Mouse (Mus musculus): ENCODE measurements around the gene Adh7. TPM values are rescaled to one million over a fixed set of nuclear protein-coding genes. Genes with fewer than 3 reads are reported as not detected.

Gene Adh7
- total RNA-seq (2017) = not detected in 3 replicates

DNA sequence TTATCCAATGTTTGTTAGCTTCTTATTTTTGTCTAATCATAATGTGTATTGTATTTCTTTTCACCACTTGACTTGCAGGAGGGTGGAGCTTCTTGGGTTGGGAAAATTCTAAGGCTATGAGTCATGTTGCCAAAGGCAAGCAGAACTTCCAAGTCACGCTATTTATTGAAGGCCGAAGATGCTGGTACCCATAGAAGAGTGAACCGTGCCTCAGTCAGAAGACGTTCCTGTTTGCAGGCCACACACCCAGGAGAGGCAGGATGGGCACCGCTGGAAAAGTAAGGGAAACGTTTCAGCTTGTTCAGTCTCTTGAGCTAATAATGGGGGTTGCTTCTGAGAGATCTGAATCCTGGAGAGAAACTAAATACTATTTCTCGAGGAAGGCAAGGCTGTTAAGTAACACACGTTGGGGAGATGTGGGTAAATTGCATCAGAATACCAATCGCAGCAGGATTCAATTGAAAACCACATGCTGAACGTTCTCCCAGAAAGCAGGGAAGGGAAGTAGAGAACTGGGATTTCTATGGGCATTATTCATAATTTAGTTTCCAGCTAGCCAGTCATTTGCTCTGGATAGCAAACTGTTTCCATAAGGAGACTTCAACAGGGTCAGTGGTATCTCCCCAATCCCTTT lies at the start of gene Adh7:
Gene Adh7, plus strand, starts transcription at position 130 of the 634 bp plus-strand sequence.
- no peak for ATAC-seq (replicated peaks; ENCODE audit: insufficient number of reproducible peaks, low FRiP score, low TSS enrichment, poor library complexity, severe bottlenecking)

DNA sequence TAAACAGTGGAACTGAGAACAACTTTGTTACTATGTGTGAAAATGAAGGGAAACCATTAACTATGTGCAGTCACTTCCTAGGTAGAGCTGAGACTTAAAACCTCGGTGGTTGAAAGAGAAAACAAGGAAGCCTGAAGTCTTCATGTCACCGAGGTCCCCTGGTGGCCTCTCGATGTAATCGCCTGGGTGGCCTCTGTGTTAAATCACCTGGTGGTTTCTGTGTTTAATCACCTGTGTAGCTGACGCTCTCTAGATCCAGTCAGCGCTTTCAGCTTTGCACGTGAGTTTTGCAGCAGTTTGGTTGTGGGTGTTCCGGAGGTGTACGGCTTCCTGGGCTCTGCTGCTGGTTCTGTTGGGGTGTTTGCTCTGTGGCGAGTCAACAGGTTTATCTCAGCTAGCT lies 44.3 kb upstream of the Adh7 start:
- ATAC-seq (replicated peaks; ENCODE audit: insufficient number of reproducible peaks, low FRiP score, low TSS enrichment, poor library complexity, severe bottlenecking) = no peak

DNA sequence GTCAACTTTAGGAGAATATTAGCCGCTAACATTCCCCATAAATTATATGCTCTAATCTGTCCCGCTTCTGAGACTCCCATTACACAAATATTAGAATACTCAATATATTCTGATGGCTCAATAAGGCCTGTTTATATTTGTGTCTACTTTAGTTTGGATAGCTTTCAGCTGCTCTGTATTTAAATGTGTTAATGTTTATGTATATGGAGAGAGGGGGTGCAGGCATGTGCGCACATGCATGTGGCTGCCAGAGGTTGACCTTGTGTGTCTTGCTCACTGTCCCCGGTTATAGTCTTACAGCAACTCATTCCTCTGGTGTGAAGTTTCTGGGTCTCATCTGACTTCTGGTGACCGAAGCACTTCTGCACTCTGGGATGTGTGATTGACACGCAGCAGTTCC lies 42.0 kb upstream of the Adh7 start:
- no peak for ATAC-seq (replicated peaks; ENCODE audit: insufficient number of reproducible peaks, low FRiP score, low TSS enrichment, poor library complexity, severe bottlenecking)

DNA sequence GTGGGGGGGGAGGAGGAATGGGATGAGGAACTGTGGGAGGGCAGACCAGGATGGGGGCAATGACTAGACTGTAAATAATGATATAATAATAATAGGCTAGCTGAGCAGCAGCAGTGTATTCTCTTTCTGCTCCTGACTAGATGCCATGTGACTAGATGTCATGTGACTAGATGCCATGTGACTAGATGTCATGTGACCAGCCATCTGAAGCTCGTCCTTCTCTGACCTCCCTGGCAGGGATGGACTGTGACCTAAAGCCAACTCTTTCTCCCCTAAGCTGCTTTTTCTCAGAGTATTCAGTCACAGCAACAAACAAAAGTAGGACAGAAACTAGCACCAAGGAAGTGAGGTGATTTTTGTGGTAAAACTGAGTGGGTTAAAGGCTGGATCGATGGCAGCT lies 35.5 kb upstream of the Adh7 start:
- ATAC-seq (replicated peaks; ENCODE audit: insufficient number of reproducible peaks, low FRiP score, low TSS enrichment, poor library complexity, severe bottlenecking) = no peak

DNA sequence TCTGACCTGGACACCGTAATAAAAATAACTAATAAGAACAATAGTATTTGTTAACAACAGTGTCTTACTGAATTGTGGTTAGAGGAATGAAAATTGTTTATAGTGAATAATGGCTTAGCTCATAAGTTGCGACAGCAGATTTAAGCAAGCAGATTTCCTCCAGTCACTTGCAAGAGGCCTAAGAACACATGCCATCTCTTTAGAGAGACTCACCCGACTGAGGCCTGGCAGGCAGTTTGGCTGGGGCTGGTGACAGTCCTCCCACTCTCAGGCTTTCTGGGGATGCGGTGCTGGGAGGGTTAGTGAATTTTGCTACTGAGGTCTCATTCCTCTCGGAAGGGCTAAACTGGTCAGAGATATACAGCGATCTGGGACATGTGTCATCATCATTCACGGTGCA lies 34.2 kb upstream of the Adh7 start:
- ATAC-seq (replicated peaks; ENCODE audit: insufficient number of reproducible peaks, low FRiP score, low TSS enrichment, poor library complexity, severe bottlenecking) = no peak

DNA sequence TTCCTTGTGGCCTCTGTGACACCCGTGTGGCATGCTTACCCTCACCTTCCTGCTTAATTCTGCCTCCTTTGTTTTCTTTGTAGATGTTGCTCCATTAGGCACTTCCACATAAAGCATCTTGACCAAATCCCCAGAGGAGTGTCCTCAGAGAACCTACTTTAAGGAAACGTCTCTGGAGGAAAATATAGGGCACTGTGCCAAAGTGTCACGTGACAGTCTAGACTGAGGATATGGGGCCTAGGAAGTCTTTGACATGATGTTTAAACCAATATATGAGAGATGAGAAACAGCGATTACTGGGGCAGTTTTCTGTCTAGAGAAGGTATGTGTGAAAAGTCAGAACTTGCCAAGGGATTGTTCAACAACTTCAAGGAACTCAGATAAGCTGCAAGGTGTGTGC lies 32.3 kb upstream of the Adh7 start:
- ATAC-seq (replicated peaks; ENCODE audit: insufficient number of reproducible peaks, low FRiP score, low TSS enrichment, poor library complexity, severe bottlenecking) = no peak

DNA sequence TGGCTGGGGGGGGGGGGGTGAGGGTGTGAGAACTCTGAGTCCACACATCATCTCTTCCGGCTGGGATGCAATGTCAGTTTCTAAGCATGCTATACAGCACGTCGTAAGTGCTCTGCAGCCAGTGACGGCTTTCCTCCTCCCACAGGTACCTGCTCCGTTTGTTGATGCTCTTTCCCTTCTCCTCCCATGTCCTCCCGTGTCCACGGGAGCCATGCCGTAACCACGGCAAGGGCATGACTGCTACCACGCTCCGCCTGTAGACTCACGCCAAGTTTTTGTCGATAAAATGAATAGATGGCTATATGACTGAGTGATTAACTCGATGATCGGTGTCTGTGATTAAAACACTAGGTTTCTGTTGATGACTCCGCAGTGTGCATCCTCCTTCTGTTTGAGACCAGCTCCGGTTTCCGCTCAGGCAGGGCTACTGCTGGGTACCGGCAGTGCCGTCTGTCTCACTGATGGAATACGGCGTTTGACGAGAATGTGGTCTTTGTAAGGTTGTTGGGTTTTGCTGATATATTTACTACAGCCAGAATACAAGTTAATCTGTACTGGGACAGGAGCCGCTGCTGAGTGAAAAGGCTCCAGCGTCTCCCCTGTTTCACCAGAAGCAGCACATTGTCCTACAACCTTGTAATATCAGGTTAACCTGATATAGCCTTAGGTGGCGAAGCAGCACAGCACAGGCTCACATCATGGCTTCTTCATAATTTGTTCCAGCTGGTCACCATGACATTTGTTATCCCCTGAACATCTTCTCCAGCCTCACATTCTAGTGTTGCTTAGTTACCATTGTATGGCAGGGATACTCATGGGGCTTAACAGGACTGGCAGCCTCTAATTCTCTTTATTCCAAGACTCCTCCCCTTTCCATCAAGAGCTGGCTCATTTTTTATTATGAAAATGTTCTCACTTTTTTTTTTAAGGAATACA lies 31.3 kb upstream of the Adh7 start:
- 0 out of 2 replicates have a peak, but pooled peaks have one; percentile 40 for ATAC-seq (replicated peaks; ENCODE audit: insufficient number of reproducible peaks, low FRiP score, low TSS enrichment, poor library complexity, severe bottlenecking)

DNA sequence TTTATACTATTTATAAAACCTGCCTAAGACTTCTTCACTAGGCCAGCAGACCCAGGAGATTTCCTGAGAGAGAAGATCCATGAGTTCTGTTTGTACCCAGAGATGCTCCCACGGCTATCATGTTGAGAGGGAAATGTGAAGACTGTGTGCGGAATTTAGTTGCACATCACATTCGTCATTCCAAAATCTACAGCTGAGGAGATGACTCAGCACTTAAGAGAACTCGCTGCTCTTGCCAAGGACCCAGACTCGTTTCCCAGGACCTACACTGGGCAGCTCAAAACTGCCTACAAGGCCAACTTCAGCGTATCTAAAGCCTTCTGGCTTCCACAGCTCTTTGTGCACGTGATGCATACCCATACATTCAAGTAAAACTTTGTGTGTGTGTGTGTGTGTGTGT lies 25.3 kb upstream of the Adh7 start:
- ATAC-seq (replicated peaks; ENCODE audit: insufficient number of reproducible peaks, low FRiP score, low TSS enrichment, poor library complexity, severe bottlenecking) = no peak

DNA sequence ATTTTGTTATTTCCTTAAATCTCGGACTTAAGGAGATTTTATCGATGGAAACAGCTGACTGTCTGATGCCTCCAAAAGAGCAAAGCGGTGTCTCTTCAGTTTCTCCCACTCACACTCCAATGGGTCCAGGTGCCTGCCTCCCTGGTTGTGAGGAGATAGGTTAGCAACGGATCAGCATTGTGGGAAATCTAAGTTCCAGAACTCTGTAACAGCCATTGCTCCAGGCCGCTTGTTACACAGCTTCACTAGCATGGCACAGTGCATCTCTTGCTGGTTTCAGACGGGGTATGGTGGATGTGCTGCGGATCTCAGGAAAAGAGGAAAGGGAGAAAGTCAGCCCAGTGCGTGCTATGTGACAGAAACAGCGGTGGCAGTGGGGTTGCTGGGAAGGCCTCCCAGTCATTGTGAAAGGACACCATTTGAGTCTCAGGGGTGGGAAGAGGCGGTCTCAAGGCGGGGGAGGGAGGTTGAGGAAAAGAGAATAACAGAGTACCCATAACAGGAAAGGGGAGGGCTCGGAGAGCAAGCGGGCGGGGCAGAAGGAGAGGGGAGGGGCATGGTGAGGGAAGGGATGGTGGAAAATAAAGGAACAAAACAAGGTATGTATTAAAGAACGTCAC lies 23.8 kb upstream of the Adh7 start, which contains the start of gene 4930579F01Rik:
Gene 4930579F01Rik, minus strand, starts transcription at position 143 of the 620 bp plus-strand sequence.
- ATAC-seq (replicated peaks; ENCODE audit: insufficient number of reproducible peaks, low FRiP score, low TSS enrichment, poor library complexity, severe bottlenecking) = no peak

DNA sequence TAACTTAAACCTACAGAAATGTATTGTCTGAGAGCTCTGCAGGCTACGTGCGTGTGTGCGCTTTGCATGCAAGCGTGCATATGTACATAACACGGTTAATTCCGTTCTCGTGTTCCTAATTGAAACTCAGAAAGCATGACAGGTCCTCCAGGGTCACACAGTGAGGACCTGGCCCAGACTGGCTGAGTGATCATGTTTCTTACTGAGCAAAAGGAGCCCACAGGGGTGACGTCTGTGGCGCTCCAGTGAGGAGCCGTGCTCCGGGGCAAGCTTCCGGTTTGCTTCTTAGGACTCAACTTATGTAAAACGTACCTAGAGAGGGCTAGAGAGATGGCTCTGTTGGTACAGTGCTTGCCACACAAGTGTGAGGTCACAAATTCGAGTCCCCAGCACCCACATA lies 20.5 kb upstream of the Adh7 start:
- no peak for ATAC-seq (replicated peaks; ENCODE audit: insufficient number of reproducible peaks, low FRiP score, low TSS enrichment, poor library complexity, severe bottlenecking)

DNA sequence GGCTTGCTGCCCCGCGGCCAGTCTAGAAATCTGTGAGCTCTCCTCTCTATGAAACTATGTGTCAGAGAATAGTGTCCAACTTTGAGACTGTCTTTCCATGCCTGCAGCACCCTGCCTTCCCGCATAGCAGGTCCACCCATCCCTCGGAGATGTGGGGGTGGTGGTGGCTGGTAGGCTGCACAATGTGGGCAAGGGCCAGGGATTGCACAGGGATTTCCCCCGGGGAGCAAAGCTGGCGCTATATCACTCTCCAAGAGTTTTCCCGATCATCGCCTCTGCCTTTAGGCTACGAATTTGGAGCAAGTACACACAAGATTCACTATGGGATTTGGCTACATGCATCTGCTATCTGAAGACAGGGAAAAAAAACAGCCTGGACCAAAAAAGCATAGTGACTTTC lies 20.0 kb upstream of the Adh7 start:
- no peak for ATAC-seq (replicated peaks; ENCODE audit: insufficient number of reproducible peaks, low FRiP score, low TSS enrichment, poor library complexity, severe bottlenecking)

DNA sequence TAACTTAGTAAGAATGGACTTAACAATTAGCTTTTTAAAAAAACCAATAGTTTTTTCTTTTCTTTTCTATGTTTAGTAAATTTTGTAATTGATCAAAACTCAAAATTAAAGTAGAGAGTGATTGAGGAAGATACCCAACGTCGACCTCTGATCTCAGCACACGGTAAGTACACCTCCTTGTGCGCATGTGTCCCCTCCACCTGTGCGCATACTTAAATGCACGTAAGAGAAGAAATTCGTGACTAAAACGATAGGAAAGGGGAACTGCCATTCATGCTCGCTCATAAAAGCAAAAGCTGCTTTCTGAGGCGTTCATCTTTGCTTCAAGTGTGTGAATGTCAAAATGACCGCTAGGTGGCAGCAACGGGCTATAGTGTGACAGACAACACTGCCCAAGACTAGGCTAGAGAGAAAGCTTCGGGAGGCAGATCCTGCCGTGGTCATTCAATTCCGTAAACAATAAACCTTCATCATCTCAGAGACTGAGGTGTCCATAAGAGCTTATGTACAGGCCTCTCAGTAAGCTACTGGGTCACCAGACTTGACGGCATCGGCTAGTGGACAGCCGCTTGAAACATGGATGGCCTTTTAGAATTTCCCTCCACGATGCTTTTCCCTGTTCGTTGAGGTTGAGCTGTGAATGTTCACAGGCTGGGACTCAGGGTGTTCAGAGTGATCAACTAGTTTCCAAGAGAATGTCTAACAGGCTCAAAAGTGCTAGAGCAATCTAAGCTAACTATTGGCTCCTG lies 19.4 kb upstream of the Adh7 start:
- peak; percentile 40; the same call in 1 of the 2 replicates for ATAC-seq (replicated peaks; ENCODE audit: insufficient number of reproducible peaks, low FRiP score, low TSS enrichment, poor library complexity, severe bottlenecking)

DNA sequence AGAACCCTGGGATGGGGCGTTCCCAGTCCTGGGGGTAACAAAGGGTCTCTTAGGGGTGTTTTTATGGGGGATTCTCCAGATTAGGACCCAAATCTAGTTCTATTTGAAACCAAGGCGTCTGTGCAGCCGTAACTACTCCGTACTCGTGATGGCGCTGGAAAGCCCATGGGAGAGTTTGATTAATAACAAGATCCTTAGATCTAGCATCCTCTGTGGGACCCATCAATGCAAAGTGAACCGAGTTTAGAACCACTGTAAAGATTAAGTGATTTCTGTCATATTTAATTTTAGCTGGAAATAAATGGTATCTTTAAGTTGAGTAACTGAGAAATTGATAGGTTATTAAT lies 18.9 kb upstream of the Adh7 start:
- no peak for ATAC-seq (replicated peaks; ENCODE audit: insufficient number of reproducible peaks, low FRiP score, low TSS enrichment, poor library complexity, severe bottlenecking)

DNA sequence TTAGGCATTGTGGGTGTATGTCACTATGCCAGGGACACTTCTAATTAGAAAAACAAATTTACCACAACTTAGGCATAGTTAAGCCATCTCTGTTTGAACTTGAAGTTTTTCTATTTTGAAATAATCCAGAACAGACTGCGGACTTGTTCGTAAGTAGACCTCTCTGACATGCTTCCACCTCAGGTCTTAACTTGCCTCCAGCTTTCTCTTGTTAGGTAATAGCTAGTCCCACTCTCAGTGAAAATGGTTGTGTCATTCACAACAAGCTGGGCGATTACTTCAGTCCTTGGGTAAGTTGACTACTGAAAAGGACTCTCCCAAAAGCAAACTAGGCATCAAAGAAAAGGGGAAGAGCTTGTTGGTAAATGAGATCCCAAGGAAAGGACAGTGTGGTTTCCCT lies 8.7 kb upstream of the Adh7 start:
- no peak for ATAC-seq (replicated peaks; ENCODE audit: insufficient number of reproducible peaks, low FRiP score, low TSS enrichment, poor library complexity, severe bottlenecking)

DNA sequence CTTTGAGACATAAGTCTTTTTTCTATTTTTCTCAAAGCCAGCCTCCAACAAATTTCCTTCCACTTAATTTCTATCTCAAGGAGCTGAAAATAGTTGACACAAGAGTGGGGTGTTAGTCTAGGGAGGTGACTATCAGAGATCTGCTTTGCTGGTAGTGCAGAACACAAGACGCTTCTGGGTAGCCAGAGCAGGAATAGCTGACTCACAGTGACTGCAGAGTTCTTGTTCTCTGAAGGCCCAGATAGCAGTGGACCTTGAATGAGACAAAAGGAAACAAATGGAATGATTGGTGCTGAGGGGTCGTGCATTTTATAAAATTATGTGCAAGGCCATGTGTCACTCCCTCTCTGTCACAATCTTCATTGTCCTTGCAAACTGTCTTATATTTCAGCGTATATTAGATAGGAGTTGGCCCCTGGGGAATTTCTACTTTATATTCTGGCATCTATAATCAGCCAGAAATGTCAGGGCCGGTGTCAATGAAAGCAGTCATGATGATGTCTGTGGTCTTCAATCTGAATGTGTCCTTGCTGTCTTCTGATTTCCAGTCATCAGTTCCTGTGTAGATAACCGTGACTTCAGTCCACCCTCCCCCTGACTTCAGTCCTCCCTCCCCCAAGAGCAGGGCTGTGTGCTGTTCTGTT lies 7.0 kb upstream of the Adh7 start:
- no peak for ATAC-seq (replicated peaks; ENCODE audit: insufficient number of reproducible peaks, low FRiP score, low TSS enrichment, poor library complexity, severe bottlenecking)

DNA sequence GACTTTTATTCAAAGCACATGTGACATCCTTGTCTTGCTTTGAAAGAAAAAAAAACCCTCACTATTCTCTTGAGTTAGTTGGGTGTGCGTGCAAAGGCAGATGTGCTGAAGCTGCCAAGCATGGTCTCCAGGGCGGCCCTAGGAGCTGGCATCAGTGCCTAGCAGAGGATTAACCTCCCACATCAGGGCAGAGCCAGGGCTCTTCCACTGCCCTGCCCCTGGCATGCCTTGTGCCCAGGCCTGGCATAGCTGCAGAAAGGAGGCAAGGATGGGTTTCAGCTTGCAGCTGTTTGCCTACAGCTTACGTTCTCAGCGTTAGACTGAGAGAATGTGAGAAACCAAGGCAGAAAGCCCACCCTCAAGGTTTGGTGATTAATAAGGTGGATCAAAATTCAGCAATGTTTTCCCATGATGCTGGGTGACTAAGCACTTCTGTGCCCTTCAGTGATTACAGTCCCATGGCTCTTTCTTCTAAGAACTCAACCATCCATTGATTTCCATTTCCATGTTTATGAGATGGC lies 5.1 kb upstream of the Adh7 start:
- no peak for ATAC-seq (replicated peaks; ENCODE audit: insufficient number of reproducible peaks, low FRiP score, low TSS enrichment, poor library complexity, severe bottlenecking)

DNA sequence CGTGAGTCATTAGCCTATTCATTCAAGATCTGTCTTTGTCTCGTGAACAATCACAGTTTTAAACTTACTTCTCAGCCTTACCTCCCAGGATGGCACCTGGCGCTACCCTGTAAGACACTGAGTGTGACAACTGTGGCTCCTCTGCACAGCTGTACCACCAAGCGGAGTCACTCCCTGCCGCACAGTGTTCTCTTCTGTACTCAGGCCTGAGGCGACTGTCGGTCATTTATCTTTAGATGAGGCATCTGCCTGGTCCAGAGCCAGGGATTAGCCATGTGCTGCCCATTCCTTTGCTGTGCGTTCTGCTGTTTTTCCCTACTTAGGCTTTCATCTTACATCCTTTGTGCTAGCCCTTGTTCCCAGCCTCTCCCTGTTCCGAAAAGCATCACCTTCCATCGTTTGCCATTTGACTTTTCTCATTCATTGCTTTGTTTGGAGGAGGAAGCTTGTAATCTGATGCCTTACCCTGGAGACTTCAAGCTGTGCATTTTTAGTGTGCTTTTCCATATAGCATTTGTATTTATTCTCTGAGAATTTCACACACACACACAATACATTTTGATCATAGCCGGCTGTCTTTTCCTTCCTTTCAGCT lies 2.1 kb upstream of the Adh7 start:
- no peak for ATAC-seq (replicated peaks; ENCODE audit: insufficient number of reproducible peaks, low FRiP score, low TSS enrichment, poor library complexity, severe bottlenecking)

DNA sequence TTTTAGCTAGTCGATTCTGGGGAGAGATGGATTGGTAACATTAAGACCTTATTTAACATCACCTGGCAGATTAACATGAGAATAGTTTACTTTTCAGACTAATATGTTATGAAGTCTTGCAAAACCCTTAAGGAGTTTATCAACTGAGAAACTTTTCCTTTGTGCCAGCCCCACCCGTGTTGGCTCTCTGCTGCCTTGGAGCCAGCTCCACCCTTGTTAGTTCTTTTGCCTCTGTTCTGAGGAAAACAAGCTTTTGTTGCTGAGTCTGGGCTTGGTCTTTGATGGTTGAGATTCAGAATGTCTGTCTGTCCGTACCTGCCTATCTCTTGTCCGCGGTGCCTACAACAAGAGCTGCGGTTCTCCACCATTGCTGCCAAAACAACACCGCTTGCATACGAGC lies 1.5 kb upstream of the Adh7 start:
- ATAC-seq (replicated peaks; ENCODE audit: insufficient number of reproducible peaks, low FRiP score, low TSS enrichment, poor library complexity, severe bottlenecking) = no peak

Measured in monocyte, adult 5-6 weeks (primary cell).